Mouse (Mus musculus) kidney, postnatal 4 days (tissue): ENCODE measurements around the gene Atp6v0e.

Source experiments
- DNase-seq, 2 experiments: peaks; one replicate each; pipeline ENCODE4 v3.0.0; 2021; ENCODE audit warnings: mixed read lengths in 2 of 2

The Atp6v0e gene

GRCm38 (mm10) chr17:26662978-26663683 is at the start of gene Atp6v0e:
Atp6v0e (plus strand) TSS chr17:26663231.
- peak; percentile 99 for DNase-seq

- DNase-seq: no peak
Observed at GRCm38 (mm10) chr17:26614286-26614685, 48.7 kb upstream of the Atp6v0e start.

GRCm38 (mm10) chr17:26614708-26615486 is 48.1 kb upstream of the Atp6v0e start:
- no peak for DNase-seq

GRCm38 (mm10) chr17:26616696-26617095 is 46.3 kb upstream of the Atp6v0e start:
- DNase-seq: peak; percentile 41 to 72

GRCm38 (mm10) chr17:26618498-26618897 is 44.5 kb upstream of the Atp6v0e start:
- DNase-seq: no peak

- DNase-seq: no peak
Observed at GRCm38 (mm10) chr17:26619577-26619976, 43.5 kb upstream of the Atp6v0e start.

- no peak for DNase-seq
Observed at GRCm38 (mm10) chr17:26620292-26620691, 42.7 kb upstream of the Atp6v0e start.

GRCm38 (mm10) chr17:26620786-26621766 is 42.0 kb upstream of the Atp6v0e start:
- peak; percentile 73 to 85 for DNase-seq

- DNase-seq: no peak
Observed at GRCm38 (mm10) chr17:26621912-26622311, 41.1 kb upstream of the Atp6v0e start.

GRCm38 (mm10) chr17:26623991-26624390 is 39.0 kb upstream of the Atp6v0e start:
- no peak for DNase-seq

GRCm38 (mm10) chr17:26624999-26625398 is 38.0 kb upstream of the Atp6v0e start:
- no peak for DNase-seq

- DNase-seq: no peak
Observed at GRCm38 (mm10) chr17:26625521-26626010, 37.5 kb upstream of the Atp6v0e start.

GRCm38 (mm10) chr17:26628479-26628878 is 34.6 kb upstream of the Atp6v0e start:
- DNase-seq: no peak

GRCm38 (mm10) chr17:26628936-26629335 is 34.1 kb upstream of the Atp6v0e start:
- DNase-seq: no peak

- DNase-seq: no peak
Observed at GRCm38 (mm10) chr17:26631811-26632327, 31.2 kb upstream of the Atp6v0e start.

- no peak for DNase-seq
Observed at GRCm38 (mm10) chr17:26633186-26633585, 29.8 kb upstream of the Atp6v0e start.

GRCm38 (mm10) chr17:26633926-26634325 is 29.1 kb upstream of the Atp6v0e start:
- no peak for DNase-seq

GRCm38 (mm10) chr17:26634539-26634938 is 28.5 kb upstream of the Atp6v0e start:
- no peak for DNase-seq

- no peak for DNase-seq
Observed at GRCm38 (mm10) chr17:26635951-26636350, 27.1 kb upstream of the Atp6v0e start.

GRCm38 (mm10) chr17:26637851-26638250 is 25.2 kb upstream of the Atp6v0e start:
- peak; percentile 46 to 64 for DNase-seq

GRCm38 (mm10) chr17:26638655-26639054 is 24.4 kb upstream of the Atp6v0e start:
- peak; percentile 92 for DNase-seq

GRCm38 (mm10) chr17:26639791-26640190 is 23.2 kb upstream of the Atp6v0e start:
- no peak for DNase-seq
